Mouse (Mus musculus) kidney, embryonic 16.5 days (tissue): Measurements from ENCODE around the gene Pi4k2a. TPM values are rescaled to one million over a fixed set of nuclear protein-coding genes. Genes with fewer than 3 reads are reported as not detected.

Source experiments
- ATAC-seq: fragments of 200-750 bp; cut with Nextera tagmentation; 2 replicates; pipeline ENCODE4 v1.8.0; 2017; ENCODE audit warnings: moderate TSS enrichment; ENCODE audit not compliant: low FRiP score, low TSS enrichment
- H3K27ac ChIP-seq: fragments of 300-500 bp; sonication (generic); 2 replicates; pipeline ENCODE4 v1.5.1; 2014; ENCODE audit warnings: low read length
- H3K27me3 ChIP-seq: fragments of 300-500 bp; sonication (generic); 2 replicates; pipeline ENCODE4 v1.6.1; 2014; ENCODE audit warnings: low read length, control low read depth, mixed read lengths; ENCODE audit not compliant: insufficient read depth
- H3K36me3 ChIP-seq: fragments of 300-500 bp; sonication (generic); 2 replicates; pipeline ENCODE4 v1.6.1; 2014; ENCODE audit warnings: low read length, control low read depth, mixed read lengths; ENCODE audit not compliant: insufficient read depth
- H3K4me1 ChIP-seq: fragments of 300-500 bp; sonication (generic); 2 replicates; pipeline ENCODE4 v1.6.1; 2014; ENCODE audit warnings: low read length, control low read depth, mixed read lengths; ENCODE audit not compliant: insufficient read depth
- H3K4me2 ChIP-seq: fragments of 300-500 bp; sonication (generic); replicated peaks from 2 replicates; pipeline ENCODE4 v1.6.1; 2014; ENCODE audit warnings: low read depth, low read length
- H3K4me3 ChIP-seq: fragments of 300-500 bp; sonication (generic); 2 replicates; pipeline ENCODE4 v1.5.1; 2014; ENCODE audit warnings: mild to moderate bottlenecking, low read length
- H3K9ac ChIP-seq: fragments of 300-500 bp; sonication (generic); replicated peaks from 2 replicates; pipeline ENCODE4 v1.6.1; 2014; ENCODE audit warnings: low read length
- H3K9me3 ChIP-seq: fragments of 300-500 bp; sonication (generic); 2 replicates; pipeline ENCODE4 v1.6.1; 2016; ENCODE audit warnings: low read length, control low read depth
- WGBS: fragments of 180-500 bp; shearing (Covaris S2); extraction: QIAGEN DNeasy Blood & Tissue Kit; methylation state at CpG from one replicate; pipeline ENCODE4 v1.1.7; 2014; 5-methylcytosine and 5-hydroxymethylcytosine counted together
- polyA plus RNA-seq: library from polyadenylated mRNA; unstranded; fragments of >200 nt; fragmentation: Nextera tagmentation; extraction: Ambion mirVana; gene quantifications from 2 replicates; pipeline ENCODE4 v1.2.1, GENCODE M21; 2015

Gene Pi4k2a
- polyA plus RNA-seq, 1 experiment from 2014 or later = 15.3 TPM

DNA sequence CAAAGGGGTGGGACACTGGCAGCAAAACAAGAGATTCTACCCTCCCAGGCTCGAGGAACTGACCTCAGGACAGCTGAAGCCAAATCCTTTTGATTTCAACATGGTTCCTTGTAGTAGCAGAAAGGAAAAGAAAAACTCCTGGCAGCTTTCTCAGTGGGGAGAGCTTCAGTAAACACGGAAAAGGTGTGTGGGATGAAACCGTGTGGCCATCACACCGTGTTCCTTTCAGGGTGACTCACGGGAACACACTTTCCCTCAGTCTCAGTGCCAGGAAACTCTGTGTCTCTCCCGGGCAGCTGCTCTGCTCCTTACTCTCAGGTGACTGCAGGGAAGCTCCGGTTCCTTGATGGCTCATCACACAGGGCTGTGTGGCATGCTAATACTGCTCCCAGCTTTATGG lies 31.8 kb upstream of the Pi4k2a start:
- no peaks in the 10 kb centered on the region for H3K27me3 ChIP-seq
- H3K4me1 ChIP-seq = peaks cover 8% of the 10 kb centered on the region; the same call in 1 of the 2 replicates
- WGBS = 45% methylated on average over 7 of the region's 7 CpGs
- no peak overlapping the region for H3K9ac ChIP-seq
- no peaks in the 10 kb centered on the region for H3K9me3 ChIP-seq
- no peak overlapping the region for H3K4me3 ChIP-seq
- no peaks in the 10 kb centered on the region for H3K36me3 ChIP-seq
- H3K27ac ChIP-seq = no peak overlapping the region
- ATAC-seq = no peak
- no peak overlapping the region for H3K4me2 ChIP-seq

GRCm38 (mm10) chr19:42061443-42061842 lies 28.8 kb upstream of the Pi4k2a start:
- Histone ChIP-seq H3K9ac (no peak overlapping the region), H3K4me1 (no peaks in the 10 kb centered on the region), H3K27ac (no peak overlapping the region), H3K27me3 (no peaks in the 10 kb centered on the region), H3K9me3 (no peaks in the 10 kb centered on the region), H3K4me2 (no peak overlapping the region), H3K36me3 (no peaks in the 10 kb centered on the region), H3K4me3 (no peak overlapping the region)
- 79% methylated on average over 7 of the region's 7 CpGs for WGBS
- peak; percentile 90 for ATAC-seq

DNA sequence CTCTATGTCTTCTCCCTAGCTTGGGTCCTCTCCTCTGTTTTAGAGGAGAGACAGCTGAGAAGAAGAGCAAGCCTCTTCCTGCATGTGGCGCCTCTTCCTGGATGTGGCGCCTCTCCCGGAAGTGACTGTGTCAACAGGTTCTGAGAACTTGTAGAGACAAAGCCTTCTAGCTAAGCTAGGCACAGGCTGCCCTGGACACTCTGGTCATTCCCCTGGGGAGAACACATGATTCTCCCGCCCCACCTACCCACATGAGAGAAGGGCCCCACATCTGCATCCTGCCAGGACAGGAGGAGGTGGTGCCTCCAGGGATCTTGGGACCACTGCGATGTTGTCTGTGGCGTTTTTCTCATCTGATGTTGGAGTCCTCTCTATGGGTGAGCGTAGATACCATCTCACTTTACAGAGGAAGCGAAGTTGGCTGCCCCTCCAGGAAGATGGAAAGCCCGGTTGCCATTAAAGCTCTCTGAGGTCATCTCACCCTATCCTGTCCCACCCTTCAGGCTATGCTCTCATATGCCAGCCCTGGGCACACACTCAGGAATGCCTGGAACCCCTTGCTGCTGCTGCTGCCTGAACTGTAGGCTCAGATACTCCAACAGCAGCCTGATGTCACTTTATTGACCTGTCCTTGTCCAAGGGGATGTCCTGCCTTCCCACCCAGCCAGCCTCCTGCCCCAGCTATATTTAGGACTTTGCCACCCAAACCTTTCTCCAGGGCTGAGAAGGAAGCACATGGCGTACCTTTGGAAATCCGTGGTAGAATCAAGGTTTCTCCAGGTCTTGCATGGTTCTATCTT lies 21.6 kb upstream of the Pi4k2a start:
- WGBS = 75% methylated on average over 11 of the region's 11 CpGs
- no peak for ATAC-seq
- H3K27me3 ChIP-seq = no peaks in the 10 kb centered on the region
- peak overlapping the region; percentile 24; the same call in 1 of the 2 replicates for H3K4me2 ChIP-seq
- H3K9ac ChIP-seq = no peak overlapping the region
- H3K9me3 ChIP-seq = no peaks in the 10 kb centered on the region
- H3K27ac ChIP-seq = no peak overlapping the region
- H3K4me1 ChIP-seq = no peaks in the 10 kb centered on the region
- H3K36me3 ChIP-seq = no peaks in the 10 kb centered on the region
- H3K4me3 ChIP-seq = no peak overlapping the region

GRCm38 (mm10) chr19:42069241-42069525 lies 21.1 kb upstream of the Pi4k2a start:
- Histone ChIP-seq H3K4me3 (no peak overlapping the region), H3K27me3 (no peaks in the 10 kb centered on the region), H3K4me2 (peak overlapping the region; percentile 24; the same call in 1 of the 2 replicates), H3K36me3 (no peaks in the 10 kb centered on the region), H3K9ac (no peak overlapping the region), H3K9me3 (no peaks in the 10 kb centered on the region), H3K4me1 (no peaks in the 10 kb centered on the region), H3K27ac (no peak overlapping the region)
- WGBS = 49% methylated on average over 6 of the region's 6 CpGs
- no peak for ATAC-seq

DNA sequence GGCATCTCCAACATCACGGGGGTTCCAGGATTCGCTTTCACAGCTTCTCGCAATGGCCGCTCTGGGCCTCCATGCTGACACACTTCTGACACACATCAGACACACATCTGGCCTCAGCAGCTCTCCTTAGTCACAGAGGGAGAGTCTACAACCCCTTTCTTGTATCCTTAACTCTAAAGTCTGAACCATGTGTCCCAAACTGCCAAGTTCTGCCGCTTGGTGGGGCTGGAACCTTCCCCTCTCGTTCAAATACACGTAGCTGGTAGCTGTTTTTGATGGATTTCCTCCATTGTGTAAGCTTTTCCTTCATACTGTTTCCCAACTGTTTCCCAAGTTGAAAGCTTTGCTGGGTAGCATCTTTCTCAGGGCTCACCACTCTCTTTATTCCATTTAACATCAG lies 19.0 kb upstream of the Pi4k2a start:
- no peak overlapping the region for H3K4me3 ChIP-seq
- no peak overlapping the region for H3K4me2 ChIP-seq
- no peaks in the 10 kb centered on the region for H3K27me3 ChIP-seq
- H3K9me3 ChIP-seq = no peaks in the 10 kb centered on the region
- no peak overlapping the region for H3K27ac ChIP-seq
- no peak overlapping the region for H3K9ac ChIP-seq
- WGBS = 75% methylated on average over 7 of the region's 7 CpGs
- peaks cover 6% of the 10 kb centered on the region; the same call in 1 of the 2 replicates for H3K36me3 ChIP-seq
- ATAC-seq = no peak
- no peaks in the 10 kb centered on the region for H3K4me1 ChIP-seq

DNA sequence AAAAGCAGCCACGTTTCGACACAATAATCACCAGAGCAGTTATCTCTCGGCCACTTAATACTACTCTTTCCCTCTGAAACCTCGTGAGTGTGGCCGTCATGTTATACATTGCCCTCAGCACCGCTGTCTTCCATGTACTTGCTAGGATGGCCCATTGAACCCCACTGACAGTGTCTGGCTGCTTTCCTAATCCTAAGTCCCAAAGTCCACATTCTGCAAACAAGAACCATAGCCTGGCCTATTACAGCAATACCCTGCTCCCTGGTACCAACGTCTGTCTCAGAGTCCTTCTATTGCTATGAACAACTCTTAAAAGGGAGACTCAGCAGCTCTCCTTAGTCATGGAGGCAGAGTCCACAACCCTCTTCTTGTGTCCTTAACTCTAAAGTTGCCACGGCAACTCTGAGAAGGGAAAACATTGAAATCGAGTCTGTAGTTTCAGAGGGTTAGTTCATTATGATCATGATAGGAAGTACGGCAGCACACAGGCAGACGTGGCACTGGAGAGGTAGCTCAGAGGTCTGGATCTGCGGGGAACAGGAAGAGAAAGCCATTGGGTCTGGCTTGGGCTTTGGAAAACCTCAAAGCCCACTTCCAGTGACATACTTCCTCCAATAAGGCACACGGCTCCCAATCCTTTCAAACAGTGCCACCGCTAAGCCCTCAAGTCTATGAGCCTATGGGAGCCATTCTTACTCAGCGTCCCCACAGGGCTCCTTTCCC lies 18.2 kb upstream of the Pi4k2a start:
- 80% methylated on average over 15 of the region's 15 CpGs for WGBS

DNA sequence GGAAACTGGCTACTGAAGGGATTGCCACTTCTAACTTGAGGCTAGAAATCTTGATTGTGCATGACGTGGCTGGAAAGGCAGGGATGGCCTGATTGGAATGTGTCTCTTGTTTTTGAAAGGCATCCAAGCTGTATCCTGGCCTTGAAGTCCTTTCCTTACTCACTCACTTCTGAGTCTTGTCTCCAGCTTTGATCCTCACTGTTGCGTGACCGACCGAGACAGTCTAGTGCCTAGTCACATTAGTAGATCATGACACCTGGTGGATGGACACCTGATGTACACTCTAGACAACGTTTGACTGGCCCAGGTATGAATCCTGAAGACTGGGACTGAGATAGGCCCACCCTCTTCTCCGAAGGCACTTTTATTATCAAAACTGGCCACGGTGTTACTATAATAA lies 17.5 kb upstream of the Pi4k2a start:
- WGBS = 61% methylated on average over 7 of the region's 7 CpGs
- ATAC-seq = no peak; the same call in 1 of the 2 replicates
- Histone ChIP-seq H3K4me1 (no peaks in the 10 kb centered on the region), H3K27me3 (no peaks in the 10 kb centered on the region), H3K27ac (peak overlapping the region; percentile 59; the same call in 1 of the 2 replicates), H3K4me3 (no peak overlapping the region), H3K9ac (0 out of 2 replicates have a peak overlapping the region, but pooled peaks have one; percentile 4), H3K9me3 (no peaks in the 10 kb centered on the region), H3K36me3 (peaks cover 6% of the 10 kb centered on the region; the same call in 1 of the 2 replicates), H3K4me2 (no peak overlapping the region)

More for the DNA sequence above, 18.2 kb upstream of the Pi4k2a start:
- H3K27me3 ChIP-seq = no peaks in the 10 kb centered on the region
- no peaks in the 10 kb centered on the region for H3K9me3 ChIP-seq
- H3K4me2 ChIP-seq = no peak overlapping the region
- H3K4me1 ChIP-seq = no peaks in the 10 kb centered on the region
- H3K27ac ChIP-seq = peak overlapping the region; percentile 59
- ATAC-seq = peak; percentile 50
- 0 out of 2 replicates have a peak overlapping the region, but pooled peaks have one; percentile 4 for H3K9ac ChIP-seq
- peaks cover 6% of the 10 kb centered on the region; the same call in 1 of the 2 replicates for H3K36me3 ChIP-seq
- no peak overlapping the region for H3K4me3 ChIP-seq

DNA sequence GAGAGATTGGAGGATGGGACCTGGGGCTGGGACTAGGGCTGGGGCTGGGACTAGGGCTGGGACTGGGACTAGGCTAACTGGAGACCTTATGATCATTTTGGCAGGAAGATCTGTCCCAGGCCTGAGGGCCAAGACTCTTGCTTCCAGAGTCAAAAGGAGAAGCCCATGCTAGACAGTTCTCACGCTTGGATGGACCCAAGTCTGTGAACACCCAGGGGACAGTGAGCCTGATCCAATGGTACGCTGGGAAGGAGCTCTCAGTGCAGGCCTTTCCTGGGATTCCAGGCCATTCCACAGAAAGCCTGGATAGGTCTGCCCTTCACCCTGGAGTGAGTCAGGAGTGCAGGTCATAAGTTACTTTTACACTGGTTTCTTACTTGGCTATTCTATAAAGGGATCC lies 15.2 kb upstream of the Pi4k2a start:
- H3K27me3 ChIP-seq = no peaks in the 10 kb centered on the region
- no peak for ATAC-seq
- no peak overlapping the region for H3K4me2 ChIP-seq
- H3K4me3 ChIP-seq = no peak overlapping the region
- no peak overlapping the region for H3K9ac ChIP-seq
- no peak overlapping the region for H3K27ac ChIP-seq
- no peaks in the 10 kb centered on the region for H3K9me3 ChIP-seq
- 81% methylated on average over 2 of the region's 2 CpGs for WGBS
- peaks cover 6% of the 10 kb centered on the region; the same call in 1 of the 2 replicates for H3K4me1 ChIP-seq
- peaks cover 6% of the 10 kb centered on the region; the same call in 1 of the 2 replicates for H3K36me3 ChIP-seq

- H3K4me1 ChIP-seq = peaks cover 7% of the 10 kb centered on the region; the same call in 1 of the 2 replicates
- no peaks in the 10 kb centered on the region for H3K9me3 ChIP-seq
- H3K27ac ChIP-seq = no peak overlapping the region
- 78% methylated on average over 16 of the region's 16 CpGs for WGBS
- H3K27me3 ChIP-seq = no peaks in the 10 kb centered on the region
- H3K4me3 ChIP-seq = no peak overlapping the region
- peaks cover 6% of the 10 kb centered on the region; the same call in 1 of the 2 replicates for H3K36me3 ChIP-seq
- no peak overlapping the region for H3K4me2 ChIP-seq
- no peak overlapping the region for H3K9ac ChIP-seq
- no peak for ATAC-seq
Observed at GRCm38 (mm10) chr19:42075992-42076391, 14.3 kb upstream of the Pi4k2a start.

DNA sequence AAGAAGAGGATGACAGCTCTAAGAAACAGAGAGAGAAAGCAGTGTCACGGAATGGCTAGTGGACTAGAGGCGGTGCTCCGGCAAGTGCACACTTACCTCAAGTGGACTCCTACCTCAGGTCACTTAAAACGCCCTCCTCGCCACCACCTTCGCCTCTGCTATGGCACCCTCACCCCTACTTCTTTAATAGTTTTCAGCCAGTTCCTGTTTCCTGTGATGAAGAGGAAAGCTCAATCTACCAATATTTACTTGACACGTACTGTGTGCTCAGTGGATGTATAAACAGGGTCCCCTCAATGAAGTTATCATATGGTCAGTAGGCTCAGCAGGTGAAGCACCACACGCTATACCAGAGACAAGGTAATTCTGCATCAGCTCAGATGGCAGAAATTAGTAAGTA lies 11.7 kb upstream of the Pi4k2a start:
- no peak overlapping the region for H3K4me3 ChIP-seq
- H3K4me2 ChIP-seq = no peak overlapping the region
- no peak for ATAC-seq
- no peak overlapping the region for H3K9ac ChIP-seq
- H3K36me3 ChIP-seq = peaks cover 6% of the 10 kb centered on the region; the same call in 1 of the 2 replicates
- peaks cover 7% of the 10 kb centered on the region; the same call in 1 of the 2 replicates for H3K4me1 ChIP-seq
- H3K27ac ChIP-seq = no peak overlapping the region
- 94% methylated on average over 8 of the region's 8 CpGs for WGBS
- H3K27me3 ChIP-seq = no peaks in the 10 kb centered on the region
- H3K9me3 ChIP-seq = no peaks in the 10 kb centered on the region
